Mouse (Mus musculus) forebrain, embryonic 15.5 days (tissue): ENCODE measurements around the gene Gdpd4. TPM values are rescaled to one million over a fixed set of nuclear protein-coding genes. Genes with fewer than 3 reads are reported as not detected.

Experiments
- ATAC-seq: fragments of 200-750 bp; cut with Nextera tagmentation; replicated peaks from 2 replicates; pipeline ENCODE4 v1.8.0; 2017; ENCODE audit warnings: mild to moderate bottlenecking, moderate TSS enrichment, moderate library complexity
- H3K27ac ChIP-seq: fragments of 300-500 bp; sonication (generic); replicated peaks from 2 replicates; pipeline ENCODE4 v1.5.1; 2015; ENCODE audit warnings: mild to moderate bottlenecking, inconsistent platforms
- H3K27me3 ChIP-seq: fragments of 300-500 bp; sonication (generic); 2 replicates; pipeline ENCODE4 v1.6.1; 2015; ENCODE audit warnings: inconsistent platforms
- H3K36me3 ChIP-seq: fragments of 300-500 bp; sonication (generic); 2 replicates; pipeline ENCODE4 v1.6.1; 2015; ENCODE audit warnings: mild to moderate bottlenecking, inconsistent platforms
- H3K4me1 ChIP-seq: fragments of 300-500 bp; sonication (generic); 2 replicates; pipeline ENCODE4 v1.6.1; 2015; ENCODE audit warnings: inconsistent platforms
- H3K4me2 ChIP-seq: fragments of 300-500 bp; sonication (generic); replicated peaks from 2 replicates; pipeline ENCODE4 v1.6.1; 2015; ENCODE audit warnings: mild to moderate bottlenecking, inconsistent platforms
- H3K4me3 ChIP-seq: fragments of 300-500 bp; sonication (generic); 2 replicates; pipeline ENCODE4 v1.5.1; 2015; ENCODE audit warnings: mild to moderate bottlenecking, inconsistent platforms
- H3K9ac ChIP-seq: fragments of 300-500 bp; sonication (generic); replicated peaks from 2 replicates; pipeline ENCODE4 v1.6.1; 2015; ENCODE audit warnings: mild to moderate bottlenecking, inconsistent platforms
- H3K9me3 ChIP-seq: fragments of 300-500 bp; sonication (generic); 2 replicates; pipeline ENCODE4 v1.6.1; 2016; ENCODE audit warnings: inconsistent platforms
- WGBS: fragments of 180-500 bp; shearing (Covaris S2); methylation state at CpG from one replicate; pipeline ENCODE4 v1.1.7; 2015; ENCODE audit warnings: mixed read lengths; 5-methylcytosine and 5-hydroxymethylcytosine counted together
- polyA plus RNA-seq: library from polyadenylated mRNA; unstranded; fragments of >200 nt; fragmentation: Nextera tagmentation; extraction: Ambion mirVana; gene quantifications from 2 replicates; pipeline ENCODE4 v1.2.1, GENCODE M21; 2015

The Gdpd4 gene
- not detected in 2 replicates for polyA plus RNA-seq

DNA sequence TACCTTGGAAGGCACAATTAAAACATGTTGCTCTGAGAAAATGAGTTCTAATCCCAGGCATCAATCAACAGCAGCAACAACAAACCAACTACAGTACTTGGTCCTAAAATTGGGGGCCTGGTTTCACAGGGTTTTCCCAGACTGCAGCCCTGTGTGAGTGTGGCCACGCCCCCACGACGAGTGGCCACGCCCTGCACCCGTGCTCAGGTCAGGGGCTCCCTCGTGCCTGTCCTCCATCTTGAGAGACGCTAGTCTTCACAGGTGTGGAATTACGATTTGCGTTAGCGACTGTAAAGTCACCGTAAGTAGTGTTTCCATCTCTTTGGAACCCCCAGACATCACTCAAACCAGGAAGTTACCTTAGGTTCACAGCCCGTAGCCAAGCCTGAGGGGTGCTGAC, at the start of gene Gdpd4:
Gene Gdpd4, plus strand, starts transcription at position 214 of the 400 bp plus-strand sequence.
- Histone ChIP-seq H3K27ac (no peak within 1 kb of the TSS), H3K4me2 (no peak within 1 kb of the TSS), H3K9me3 (no peaks in the 10 kb centered on the region), H3K9ac (no peak within 1 kb of the TSS), H3K4me1 (0 out of 2 replicates have a peak, but pooled peaks cover 3% of the 10 kb centered on the region), H3K36me3 (no peaks in the 10 kb centered on the region), H3K4me3 (no peak within 1 kb of the TSS), H3K27me3 (no peaks in the 10 kb centered on the region)
- 83% methylated on average over 12 of the region's 12 CpGs for WGBS
- no peak for ATAC-seq

- ATAC-seq = no peak; the same call in 1 of the 2 replicates
- no peak overlapping the region for H3K9ac ChIP-seq
- no peak overlapping the region for H3K4me2 ChIP-seq
- peaks cover 8% of the 10 kb centered on the region; the same call in 1 of the 2 replicates for H3K4me1 ChIP-seq
- no peaks in the 10 kb centered on the region for H3K9me3 ChIP-seq
- H3K27ac ChIP-seq = no peak overlapping the region
- 0 out of 2 replicates have a peak, but pooled peaks cover 4% of the 10 kb centered on the region for H3K36me3 ChIP-seq
- H3K27me3 ChIP-seq = no peaks in the 10 kb centered on the region
- 56% methylated on average over 4 of the region's 4 CpGs for whole genome bisulfite sequencing
- no peak overlapping the region for H3K4me3 ChIP-seq
These were observed 47.4 kb upstream of the Gdpd4 start for GRCm38 (mm10) chr7:97872396-97872795.

DNA sequence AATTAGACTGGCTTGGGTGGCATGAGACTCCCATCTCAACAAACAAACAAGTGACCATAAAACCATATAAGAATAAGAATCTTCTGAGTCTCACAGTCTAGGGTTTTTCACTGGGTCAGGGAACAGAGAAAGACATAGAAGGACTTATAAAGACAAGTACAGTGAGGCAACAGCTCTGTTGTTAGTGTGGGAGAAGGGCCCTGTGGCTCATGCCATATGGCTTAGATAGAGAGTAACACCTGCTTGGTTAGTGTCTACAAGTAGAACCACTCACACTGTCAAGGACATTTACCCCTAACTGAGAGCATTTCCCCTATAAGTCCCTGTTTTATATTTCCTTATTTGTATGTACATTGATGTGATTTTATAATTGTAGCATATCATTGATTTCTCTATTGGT, 46.4 kb upstream of the Gdpd4 start:
- H3K27ac ChIP-seq = no peak overlapping the region
- H3K36me3 ChIP-seq = no peaks in the 10 kb centered on the region
- peaks cover 8% of the 10 kb centered on the region; the same call in 1 of the 2 replicates for H3K4me1 ChIP-seq
- no peaks in the 10 kb centered on the region for H3K27me3 ChIP-seq
- no peaks in the 10 kb centered on the region for H3K9me3 ChIP-seq
- no peak overlapping the region for H3K4me3 ChIP-seq
- no peak overlapping the region for H3K9ac ChIP-seq
- H3K4me2 ChIP-seq = no peak overlapping the region
- ATAC-seq = no peak

GRCm38 (mm10) chr7:97877846-97878538, 41.8 kb upstream of the Gdpd4 start:
- H3K27ac ChIP-seq = no peak overlapping the region
- no peaks in the 10 kb centered on the region for H3K27me3 ChIP-seq
- no peak overlapping the region for H3K9ac ChIP-seq
- no peaks in the 10 kb centered on the region for H3K9me3 ChIP-seq
- H3K4me2 ChIP-seq = no peak overlapping the region
- ATAC-seq = no peak
- no peak overlapping the region for H3K4me3 ChIP-seq
- no peaks in the 10 kb centered on the region for H3K4me1 ChIP-seq
- WGBS = 96% methylated on average over 7 of the region's 7 CpGs
- H3K36me3 ChIP-seq = no peaks in the 10 kb centered on the region

DNA sequence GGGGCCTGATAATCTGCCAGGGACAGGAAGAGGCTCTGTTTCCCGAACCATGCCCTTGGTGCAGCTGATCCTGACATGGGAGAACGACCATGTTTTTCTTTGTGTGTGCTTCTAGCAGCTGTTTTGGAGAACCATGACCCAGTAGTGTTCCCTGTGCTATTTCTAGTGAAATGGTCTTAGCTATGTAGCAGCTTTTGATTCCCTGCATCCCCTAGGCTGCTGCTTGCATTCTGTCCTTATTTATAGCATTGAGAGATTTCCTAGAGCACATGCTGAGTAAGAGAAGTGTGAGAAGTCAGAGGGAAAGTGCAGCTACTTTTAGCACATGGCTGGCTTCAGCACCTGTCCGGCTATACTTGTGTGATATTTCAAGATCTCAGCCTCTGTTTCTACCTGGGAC, 8.1 kb upstream of the Gdpd4 start:
- no peak overlapping the region for H3K27ac ChIP-seq
- no peaks in the 10 kb centered on the region for H3K9me3 ChIP-seq
- H3K36me3 ChIP-seq = peaks cover 54% of the 10 kb centered on the region
- 0 out of 2 replicates have a peak, but pooled peaks cover 9% of the 10 kb centered on the region for H3K4me1 ChIP-seq
- no peak overlapping the region for H3K4me2 ChIP-seq
- H3K9ac ChIP-seq = no peak overlapping the region
- H3K27me3 ChIP-seq = no peaks in the 10 kb centered on the region
- no peak overlapping the region for H3K4me3 ChIP-seq
- ATAC-seq = no peak
- 81% methylated on average over 3 of the region's 3 CpGs for WGBS

- H3K4me1 ChIP-seq = 0 out of 2 replicates have a peak, but pooled peaks cover 9% of the 10 kb centered on the region
- H3K36me3 ChIP-seq = peaks cover 29% of the 10 kb centered on the region
- peak overlapping the region; percentile 60 for H3K27ac ChIP-seq
- H3K9ac ChIP-seq = no peak overlapping the region
- H3K4me2 ChIP-seq = no peak overlapping the region
- H3K9me3 ChIP-seq = no peaks in the 10 kb centered on the region
- WGBS = 58% methylated on average over 2 of the region's 2 CpGs
- ATAC-seq = peak; percentile 88
- H3K27me3 ChIP-seq = no peaks in the 10 kb centered on the region
- no peak overlapping the region for H3K4me3 ChIP-seq
These were observed 4.8 kb upstream of the Gdpd4 start for GRCm38 (mm10) chr7:97914833-97915516.

DNA sequence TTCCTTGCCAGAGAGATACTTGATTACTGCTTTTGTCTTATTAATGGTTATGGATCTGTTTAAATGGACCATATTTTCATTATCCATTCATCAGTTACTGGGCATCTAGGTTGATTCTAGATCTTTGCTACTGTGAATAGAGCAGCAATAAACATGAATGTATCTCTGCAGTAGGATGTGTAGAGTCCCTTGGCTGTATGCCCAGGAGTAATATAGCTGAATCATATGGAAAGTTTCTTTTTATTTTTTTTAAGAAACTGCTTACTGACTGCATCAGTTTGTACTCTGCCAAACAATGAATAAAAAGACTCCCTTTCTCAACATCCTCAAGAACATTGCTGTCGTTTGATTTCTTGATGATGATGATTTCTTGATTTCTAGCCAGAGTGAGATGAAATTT, 6.1 kb downstream of the Gdpd4 start:
- 57% methylated on average over 1 of the region's 1 CpGs for WGBS
- Histone ChIP-seq H3K27ac (no peak overlapping the region), H3K4me2 (no peak overlapping the region), H3K27me3 (no peaks in the 10 kb centered on the region), H3K9me3 (no peaks in the 10 kb centered on the region), H3K36me3 (no peaks in the 10 kb centered on the region), H3K4me1 (no peaks in the 10 kb centered on the region), H3K4me3 (no peak overlapping the region), H3K9ac (no peak overlapping the region)
- no peak for ATAC-seq

- ATAC-seq = no peak
- H3K4me2 ChIP-seq = no peak overlapping the region
- no peak overlapping the region for H3K27ac ChIP-seq
- no peaks in the 10 kb centered on the region for H3K27me3 ChIP-seq
- no peaks in the 10 kb centered on the region for H3K9me3 ChIP-seq
- 88% methylated on average over 5 of the region's 5 CpGs for WGBS
- no peak overlapping the region for H3K4me3 ChIP-seq
- no peaks in the 10 kb centered on the region for H3K4me1 ChIP-seq
- H3K36me3 ChIP-seq = no peaks in the 10 kb centered on the region
- H3K9ac ChIP-seq = no peak overlapping the region
These were observed 7.2 kb downstream of the Gdpd4 start for GRCm38 (mm10) chr7:97926978-97927377.

DNA sequence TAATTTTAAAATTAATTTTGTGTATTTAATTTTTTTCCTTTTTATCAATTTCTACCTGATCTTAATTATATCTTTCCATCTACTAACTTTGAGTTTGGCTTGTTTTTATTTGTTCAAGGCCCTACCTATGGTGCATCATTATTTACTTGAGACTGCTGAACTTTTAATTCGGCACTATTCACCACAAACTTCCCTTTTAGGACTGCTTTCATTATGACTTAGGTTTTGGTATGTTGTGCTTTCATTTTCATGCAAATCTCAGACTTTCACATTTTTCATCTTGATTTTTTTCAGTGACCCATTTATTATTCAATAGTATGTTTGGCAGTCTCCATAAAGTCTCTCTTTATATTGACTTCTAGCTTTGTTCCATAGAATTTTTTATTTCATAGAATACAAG, 24.7 kb downstream of the Gdpd4 start:
- 83% methylated on average over 1 of the region's 1 CpGs for WGBS
- no peak overlapping the region for H3K4me2 ChIP-seq
- no peaks in the 10 kb centered on the region for H3K36me3 ChIP-seq
- no peak overlapping the region for H3K27ac ChIP-seq
- no peak for ATAC-seq
- H3K9ac ChIP-seq = no peak overlapping the region
- H3K27me3 ChIP-seq = no peaks in the 10 kb centered on the region
- no peak overlapping the region for H3K4me3 ChIP-seq
- H3K9me3 ChIP-seq = no peaks in the 10 kb centered on the region
- H3K4me1 ChIP-seq = no peaks in the 10 kb centered on the region

DNA sequence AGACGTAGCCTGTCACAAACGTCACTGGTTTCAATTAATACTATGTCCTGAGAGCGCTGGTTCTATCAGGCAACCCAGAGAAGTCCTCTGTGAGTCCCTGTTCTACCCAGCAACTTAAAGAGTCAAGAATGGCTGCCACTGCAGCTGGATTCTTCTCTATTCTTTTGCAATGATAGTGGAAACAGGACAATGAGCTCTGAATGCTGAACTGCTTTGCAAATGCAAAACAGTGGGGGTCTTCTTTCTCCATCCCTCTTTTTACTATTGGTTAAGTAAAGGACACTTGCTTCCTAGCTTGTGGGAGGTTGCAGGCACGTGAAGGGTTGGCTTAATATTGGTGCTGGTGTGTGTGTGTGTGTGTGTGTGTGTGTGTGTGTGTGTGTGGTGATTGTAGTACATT, 52.7 kb downstream of the Gdpd4 start:
- 20% methylated on average over 4 of the region's 4 CpGs for WGBS
- Histone ChIP-seq H3K4me2 (no peak overlapping the region), H3K36me3 (no peaks in the 10 kb centered on the region), H3K9me3 (no peaks in the 10 kb centered on the region), H3K27ac (no peak overlapping the region), H3K27me3 (no peaks in the 10 kb centered on the region), H3K4me1 (no peaks in the 10 kb centered on the region), H3K9ac (no peak overlapping the region), H3K4me3 (no peak overlapping the region)
- ATAC-seq = no peak

DNA sequence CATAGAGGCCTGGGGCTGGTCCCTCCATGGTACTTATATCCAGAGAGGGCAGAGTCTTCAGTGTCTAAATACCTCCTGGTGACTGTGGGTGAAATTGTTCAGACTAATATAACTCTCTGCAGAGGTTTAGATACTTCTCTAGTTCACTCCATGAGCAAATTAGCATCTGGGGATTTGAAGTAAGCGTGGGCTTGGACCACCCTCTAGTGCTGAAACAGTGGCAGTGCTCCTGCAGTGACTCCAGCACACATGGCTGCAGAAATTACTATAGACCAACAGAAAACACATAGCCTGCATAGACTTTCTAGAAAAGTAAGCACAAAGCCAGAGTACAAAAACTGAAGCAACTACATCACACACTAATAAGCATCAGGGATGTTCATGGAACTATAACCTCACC, 57.7 kb downstream of the Gdpd4 start:
- no peak overlapping the region for H3K4me2 ChIP-seq
- no peaks in the 10 kb centered on the region for H3K36me3 ChIP-seq
- H3K4me3 ChIP-seq = no peak overlapping the region
- 26% methylated on average over 1 of the region's 1 CpGs for WGBS
- H3K27ac ChIP-seq = no peak overlapping the region
- H3K4me1 ChIP-seq = no peaks in the 10 kb centered on the region
- H3K9me3 ChIP-seq = no peaks in the 10 kb centered on the region
- H3K27me3 ChIP-seq = no peaks in the 10 kb centered on the region
- H3K9ac ChIP-seq = no peak overlapping the region
- peak; percentile 89 for ATAC-seq

DNA sequence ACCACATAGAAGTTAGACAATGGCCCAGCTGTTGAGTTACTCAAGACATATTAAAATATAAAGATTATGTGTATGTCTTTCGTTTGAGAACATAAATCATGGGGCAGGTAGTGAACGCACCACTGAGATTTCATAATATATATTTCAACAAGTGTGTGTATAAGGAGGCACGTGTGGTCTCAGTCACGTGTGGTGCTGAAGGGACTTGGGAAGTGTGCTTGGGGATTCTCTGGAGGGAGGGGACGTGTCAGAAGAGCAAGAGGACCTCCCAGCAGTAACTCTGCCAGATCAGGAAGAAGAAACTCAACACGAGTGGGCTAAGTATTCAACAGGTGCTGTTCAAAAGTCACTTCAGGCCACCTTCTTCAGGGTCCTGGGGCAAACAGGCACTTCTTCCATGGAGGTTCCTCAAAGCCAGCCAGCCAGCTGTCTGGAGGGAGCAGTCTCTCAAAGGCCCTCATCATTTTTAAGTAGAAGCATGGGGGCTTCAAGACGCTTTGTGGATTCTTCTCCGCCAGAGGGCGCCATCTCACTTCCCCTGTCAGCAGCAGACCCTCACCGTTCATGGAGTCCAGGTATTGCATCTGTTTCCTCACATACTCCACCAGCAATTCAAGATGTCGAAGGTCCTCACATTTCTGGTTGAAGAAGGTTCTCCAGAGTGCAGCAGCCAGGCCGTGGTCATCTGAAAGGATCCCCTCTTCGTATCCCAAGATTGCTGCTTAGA, 64.5 kb downstream of the Gdpd4 start:
- Histone ChIP-seq H3K36me3 (no peaks in the 10 kb centered on the region), H3K4me2 (no peak overlapping the region), H3K27me3 (no peaks in the 10 kb centered on the region), H3K9ac (no peak overlapping the region), H3K4me3 (no peak overlapping the region), H3K4me1 (no peaks in the 10 kb centered on the region), H3K9me3 (no peaks in the 10 kb centered on the region), H3K27ac (no peak overlapping the region)
- ATAC-seq = no peak
- WGBS = 56% methylated on average over 13 of the region's 13 CpGs
